29 mouse cellular contexts compared by ENCODE assay signal in the genomic region with DNA sequence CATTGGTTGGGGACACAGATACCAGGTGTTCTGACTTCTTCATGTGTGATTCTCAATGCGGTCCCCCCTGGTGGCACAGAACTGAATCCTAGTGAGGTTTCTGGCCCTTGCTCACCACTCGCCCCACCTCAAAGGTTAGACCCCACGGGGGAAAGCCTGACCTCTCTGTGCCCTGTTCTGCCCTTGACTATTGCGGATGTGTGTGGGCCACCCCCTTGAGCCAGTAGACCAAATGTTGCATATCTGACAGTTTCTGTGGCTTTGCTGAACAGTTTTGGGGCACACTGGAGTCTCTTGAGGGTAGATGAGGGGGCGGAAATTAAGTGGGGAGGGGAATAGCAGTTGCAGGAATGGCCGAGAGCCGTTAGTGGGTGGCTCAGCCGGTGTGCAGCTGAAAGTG. TPM values are rescaled to one million over a fixed set of nuclear protein-coding genes. Genes with fewer than 3 reads are reported as not detected.
DNase-seq lines count a peak whose midpoint lies in the region; ATAC-seq and TF ChIP-seq lines count a peak whose summit lies in the region.
"Had no signal": no experiment of that assay in that cellular context is flagged by ENCODE, and none has a peak within 500 bp of the region (broad histone marks: within the 10 kb centered on the region; RNA-seq: fewer than 3 reads in every experiment).

No protein-coding gene starts in this region.

- DNase-seq in liver, postnatal 0 days, result no peak
- DNase-seq in A20 (ENCODE audit: low read depth, low spot score), result peak; percentile 65
- no peak for DNase-seq in right cerebral cortex, postnatal 25 days
- DNase-seq in ovary, adult 18-20 months (ENCODE audit: low spot score), result no peak
- DNase-seq: adrenal gland, adult 8-10 months; cerebellum, adult 9-11 months; gastrocnemius, postnatal 25 days; heart, adult 2 months; heart, postnatal 14 days; kidney, adult 8-10 months; kidney, postnatal 14 days; lung, adult 2 months; lung, postnatal 14 days; right cerebral cortex, postnatal 14 days had no signal

- H3K4me1 ChIP-seq in liver, postnatal 0 days (ENCODE audit: insufficient read depth), result no peaks in the 10 kb centered on the region
- 0 out of 2 replicates have a peak, but pooled peaks cover 6% of the 10 kb centered on the region for H3K4me1 ChIP-seq in liver, embryonic 12.5 days
- no peaks in the 10 kb centered on the region for H3K4me1 ChIP-seq in hindbrain, embryonic 16.5 days (ENCODE audit: control insufficient read depth, insufficient read depth, low read depth, low read length)
- H3K4me1 ChIP-seq: hindbrain, embryonic 13.5 days; neural tube, embryonic 15.5 days had no signal

- 73% methylated on average over 8 of the region's 8 CpGs for WGBS in liver, postnatal 0 days (ENCODE audit: insufficient replicate concordance)
- WGBS in liver, embryonic 12.5 days (ENCODE audit: insufficient replicate concordance), result 80% methylated on average over 8 of the region's 8 CpGs
- WGBS in hindbrain, embryonic 16.5 days, result 84% methylated on average over 8 of the region's 8 CpGs

- H3K4me2 ChIP-seq in liver, postnatal 0 days (ENCODE audit: low read depth, low read length), result no peak overlapping the region
- H3K4me2 ChIP-seq in liver, embryonic 12.5 days, result no peak overlapping the region
- no peak overlapping the region for H3K4me2 ChIP-seq in hindbrain, embryonic 16.5 days (ENCODE audit: low read length)
- H3K4me2 ChIP-seq: heart, embryonic 13.5 days; hindbrain, embryonic 13.5 days; intestine, embryonic 15.5 days; limb, embryonic 12.5 days; liver, embryonic 11.5 days; midbrain, embryonic 12.5 days; neural tube, embryonic 15.5 days had no signal

- no peak overlapping the region for H3K4me3 ChIP-seq in liver, postnatal 0 days (ENCODE audit: low read depth, low read length)
- no peak overlapping the region for H3K4me3 ChIP-seq in liver, embryonic 12.5 days
- no peak overlapping the region for H3K4me3 ChIP-seq in hindbrain, embryonic 16.5 days (ENCODE audit: low read length)
- H3K4me3 ChIP-seq: embryonic facial prominence, embryonic 10.5 days; forebrain, embryonic 10.5 days; heart, adult 2 months; heart, embryonic 13.5 days; hindbrain, embryonic 13.5 days; intestine, embryonic 15.5 days; limb, embryonic 12.5 days; midbrain, embryonic 12.5 days; neural tube, embryonic 15.5 days had no signal

- ATAC-seq in liver, postnatal 0 days, result no peak
- ATAC-seq in liver, embryonic 12.5 days, result no peak
- peak; percentile 57 for ATAC-seq in common myeloid progenitor, adult 5-6 weeks (replicated peaks; ENCODE audit: low read depth, poor library complexity, severe bottlenecking)
- peak; percentile 31; the same call in 1 of the 2 replicates for ATAC-seq in neutrophil, adult 5-6 weeks (ENCODE audit: extremely low read depth, insufficient number of reproducible peaks, low FRiP score, poor library complexity, severe bottlenecking)
- no peak for ATAC-seq in hindbrain, embryonic 16.5 days
- ATAC-seq: intestine, embryonic 15.5 days had no signal

- TF ChIP-seq CTCF in liver, postnatal 0 days (IDR thresholded peaks at IDR 0.05; ENCODE audit: low read depth), result 0 out of 2 replicates have a peak, but pooled peaks have one; percentile 3

- no peaks in the 10 kb centered on the region for H3K9me3 ChIP-seq in liver, postnatal 0 days (ENCODE audit: low read length)
- H3K9me3 ChIP-seq in liver, embryonic 12.5 days (replicated peaks), result no peaks in the 10 kb centered on the region
- no peaks in the 10 kb centered on the region; the same call in 1 of the 2 replicates for H3K9me3 ChIP-seq in hindbrain, embryonic 16.5 days (ENCODE audit: control insufficient read depth, low read length)
- H3K9me3 ChIP-seq: heart, embryonic 13.5 days; hindbrain, embryonic 13.5 days; intestine, embryonic 15.5 days; neural tube, embryonic 15.5 days had no signal

- no peak overlapping the region for H3K27ac ChIP-seq in liver, postnatal 0 days (ENCODE audit: low read depth)
- H3K27ac ChIP-seq in liver, embryonic 12.5 days, result no peak overlapping the region
- no peak overlapping the region for H3K27ac ChIP-seq in hindbrain, embryonic 16.5 days (ENCODE audit: low read depth, low read length)
- H3K27ac ChIP-seq: embryonic facial prominence, embryonic 10.5 days; forebrain, embryonic 10.5 days; heart, adult 2 months; heart, embryonic 13.5 days; hindbrain, embryonic 13.5 days; intestine, embryonic 15.5 days; limb, embryonic 12.5 days; midbrain, embryonic 12.5 days; neural tube, embryonic 15.5 days had no signal

- TF ChIP-seq EP300 in liver, postnatal 0 days (IDR thresholded peaks at IDR 0.05; ENCODE audit: low read depth), result no peak; the same call in 1 of the 2 replicates

- H3K9ac ChIP-seq in liver, postnatal 0 days (replicated peaks), result no peak overlapping the region
- no peak overlapping the region for H3K9ac ChIP-seq in liver, embryonic 12.5 days
- H3K9ac ChIP-seq in hindbrain, embryonic 16.5 days (ENCODE audit: low read depth, low read length), result no peak overlapping the region
- H3K9ac ChIP-seq: heart, embryonic 13.5 days; hindbrain, embryonic 13.5 days; intestine, embryonic 15.5 days; limb, embryonic 12.5 days; midbrain, embryonic 12.5 days; neural tube, embryonic 15.5 days had no signal

- 0 out of 2 replicates have a peak, but pooled peaks cover 2% of the 10 kb centered on the region for H3K36me3 ChIP-seq in liver, postnatal 0 days (replicated peaks; ENCODE audit: insufficient read depth, low read length)
- no peaks in the 10 kb centered on the region for H3K36me3 ChIP-seq in liver, embryonic 12.5 days
- no peaks in the 10 kb centered on the region for H3K36me3 ChIP-seq in hindbrain, embryonic 16.5 days (ENCODE audit: control insufficient read depth, insufficient read depth, low read length)
- H3K36me3 ChIP-seq: embryonic facial prominence, embryonic 10.5 days; forebrain, embryonic 10.5 days; heart, embryonic 13.5 days; hindbrain, embryonic 13.5 days; intestine, embryonic 15.5 days; limb, embryonic 12.5 days; midbrain, embryonic 12.5 days; neural tube, embryonic 15.5 days had no signal

- no peaks in the 10 kb centered on the region for H3K27me3 ChIP-seq in liver, postnatal 0 days (ENCODE audit: insufficient read depth, low read length)
- no peaks in the 10 kb centered on the region for H3K27me3 ChIP-seq in liver, embryonic 12.5 days (replicated peaks)
- H3K27me3 ChIP-seq in hindbrain, embryonic 16.5 days (replicated peaks; ENCODE audit: control insufficient read depth, insufficient read depth, low read length), result no peaks in the 10 kb centered on the region
- H3K27me3 ChIP-seq: heart, embryonic 13.5 days; intestine, embryonic 15.5 days; limb, embryonic 12.5 days; midbrain, embryonic 12.5 days; neural tube, embryonic 15.5 days had no signal

RNA-seq across cellular contexts. Expression of a gene that starts 29.3 kb away (rescaled TPM):
- 5.4 and 6.3 TPM in 2 replicates for polyA plus RNA-seq in liver, postnatal 0 days (2015; fragmentation: Nextera tagmentation; extraction: Ambion mirVana)
- 5.0 and 5.4 TPM in 2 replicates for polyA plus RNA-seq in liver, embryonic 12.5 days (2016; fragmentation: Nextera tagmentation; extraction: Ambion mirVana)
- total RNA-seq in common myeloid progenitor, adult 5-6 weeks (2017), result 147 and 213 TPM in 2 replicates
- 92.5 and 114 TPM in 2 replicates for total RNA-seq in neutrophil, adult 5-6 weeks (2017)
- 0.06 and 0.26 TPM in 2 replicates for polyA plus RNA-seq in hindbrain, embryonic 16.5 days (2015; fragmentation: Nextera tagmentation; extraction: Ambion mirVana)
- total RNA-seq: left cerebral cortex, postnatal 14 days had no signal
- polyA plus RNA-seq: testis, adult 2 months had no signal

RNA-seq across cellular contexts. Expression of a gene that starts 52.5 kb away (rescaled TPM):
- polyA plus RNA-seq in liver, postnatal 0 days (2015; fragmentation: Nextera tagmentation; extraction: Ambion mirVana), result 42.4 and 58.1 TPM in 2 replicates
- polyA plus RNA-seq in liver, embryonic 12.5 days (2016; fragmentation: Nextera tagmentation; extraction: Ambion mirVana), result 8.3 and 9.6 TPM in 2 replicates
- total RNA-seq in common myeloid progenitor, adult 5-6 weeks (2017), result 3.7 and 7.9 TPM in 2 replicates
- 1.3 and 2.1 TPM in 2 replicates for total RNA-seq in neutrophil, adult 5-6 weeks (2017)
- polyA plus RNA-seq in hindbrain, embryonic 16.5 days (2015; fragmentation: Nextera tagmentation; extraction: Ambion mirVana), result 138 and 184 TPM in 2 replicates

Comparison
In these comparisons a context has a peak if more than half of its experiments do, and no peak if none do; other contexts are left out.
1. ATAC-seq: peak in common myeloid progenitor, adult 5-6 weeks (single experiment) and neutrophil, adult 5-6 weeks (single experiment); none in liver, postnatal 0 days (single experiment), liver, embryonic 12.5 days (single experiment) and hindbrain, embryonic 16.5 days (single experiment).